In genomic region chr6:140677041-140677440, GRCm38 (mm10) we compare ENCODE assay signal across 25 mouse cellular contexts. TPM values are rescaled to one million over a fixed set of nuclear protein-coding genes. Genes with fewer than 3 reads are reported as not detected.
DNase-seq lines count a peak whose midpoint lies in the region; ATAC-seq and TF ChIP-seq lines count a peak whose summit lies in the region.
"Had no signal": no experiment of that assay in that cellular context is flagged by ENCODE, and none has a peak within 500 bp of the region (broad histone marks: within the 10 kb centered on the region; RNA-seq: fewer than 3 reads in every experiment).

No protein-coding gene starts in this region.

- TF ChIP-seq CTCF in ES-Bruce4 (IDR thresholded peaks at IDR 0.05; ENCODE audit: low read depth, low read length), result no peak

- TF ChIP-seq EP300 in ES-Bruce4 (IDR thresholded peaks at IDR 0.05; ENCODE audit: insufficient read depth, low read depth, low read length), result peak; percentile 68; the same call in 1 of the 2 replicates

- H3K4me3 ChIP-seq in kidney, embryonic 15.5 days (replicated peaks), result no peak overlapping the region
- H3K4me3 ChIP-seq in ES-Bruce4 (ENCODE audit: low read depth, low read length), result no peak overlapping the region
- H3K4me3 ChIP-seq: embryonic facial prominence, embryonic 12.5 days; embryonic facial prominence, embryonic 15.5 days; forebrain, embryonic 15.5 days; hindbrain, embryonic 13.5 days; intestine, embryonic 15.5 days had no signal

- no peaks in the 10 kb centered on the region for H3K27me3 ChIP-seq in kidney, embryonic 15.5 days
- no peaks in the 10 kb centered on the region for H3K27me3 ChIP-seq in ES-Bruce4 (ENCODE audit: control insufficient read depth, insufficient read depth, low read length, poor library complexity, severe bottlenecking)
- H3K27me3 ChIP-seq: embryonic facial prominence, embryonic 12.5 days; embryonic facial prominence, embryonic 15.5 days; forebrain, embryonic 15.5 days; hindbrain, embryonic 13.5 days; intestine, embryonic 15.5 days had no signal

- peak overlapping the region; percentile 84 for H3K27ac ChIP-seq in kidney, embryonic 15.5 days
- peak overlapping the region; percentile 72 for H3K27ac ChIP-seq in ES-Bruce4 (ENCODE audit: insufficient read depth, low read length)
- H3K27ac ChIP-seq: embryonic facial prominence, embryonic 12.5 days; forebrain, embryonic 15.5 days; hindbrain, embryonic 13.5 days; intestine, embryonic 15.5 days had no signal

- H3K36me3 ChIP-seq in kidney, embryonic 15.5 days, result no peaks in the 10 kb centered on the region
- H3K36me3 ChIP-seq in ES-Bruce4 (ENCODE audit: control insufficient read depth, insufficient read depth, low read length, poor library complexity, severe bottlenecking), result no peaks in the 10 kb centered on the region
- H3K36me3 ChIP-seq: embryonic facial prominence, embryonic 12.5 days; embryonic facial prominence, embryonic 15.5 days; forebrain, embryonic 15.5 days; hindbrain, embryonic 13.5 days; intestine, embryonic 15.5 days had no signal

- DNase-seq in kidney, postnatal 4 days, result no peak
- peak; percentile 61 for DNase-seq in ES-CJ7 (ENCODE audit: low read depth, low spot score)
- DNase-seq in ZHBTc4 (ENCODE audit: low read depth, low spot score), result peak; percentile 72
- no peak for DNase-seq in urinary bladder, postnatal 36 days (ENCODE audit: low spot score in 2 of 2)
- DNase-seq: adrenal gland, postnatal 10 days; adrenal gland, postnatal 36 days; cerebellum, adult 18-20 months; cerebellum, adult 9-10 months; cerebellum, postnatal 25 days; gastrocnemius, postnatal 25 days; heart, adult 18-20 months had no signal

- H3K4me2 ChIP-seq in kidney, embryonic 15.5 days, result no peak overlapping the region
- H3K4me2 ChIP-seq: embryonic facial prominence, embryonic 12.5 days; embryonic facial prominence, embryonic 15.5 days; forebrain, embryonic 15.5 days; hindbrain, embryonic 13.5 days; intestine, embryonic 15.5 days had no signal

- H3K9ac ChIP-seq in kidney, embryonic 15.5 days, result no peak overlapping the region
- no peak overlapping the region for H3K9ac ChIP-seq in ES-Bruce4 (ENCODE audit: low read depth, poor library complexity, severe bottlenecking)
- H3K9ac ChIP-seq: embryonic facial prominence, embryonic 12.5 days; embryonic facial prominence, embryonic 15.5 days; forebrain, embryonic 15.5 days; hindbrain, embryonic 13.5 days; intestine, embryonic 15.5 days had no signal

- no peak for ATAC-seq in kidney, embryonic 15.5 days (replicated peaks; ENCODE audit: low FRiP score)
- ATAC-seq: CD4-positive, CD25-positive, alpha-beta regulatory T cell, adult 4 months; forebrain, embryonic 15.5 days; hindbrain, embryonic 16.5 days; intestine, embryonic 15.5 days had no signal

- peak; percentile 14 for TF ChIP-seq POLR2A in ES-Bruce4 (IDR thresholded peaks at IDR 0.05; ENCODE audit: insufficient read depth, low read length)

- WGBS in kidney, embryonic 15.5 days, result 42% methylated on average over 4 of the region's 4 CpGs

- peaks cover 55% of the 10 kb centered on the region for H3K4me1 ChIP-seq in kidney, embryonic 15.5 days
- peaks cover 10% of the 10 kb centered on the region for H3K4me1 ChIP-seq in ES-Bruce4 (ENCODE audit: control insufficient read depth, insufficient read depth, low read length)

- H3K9me3 ChIP-seq in kidney, embryonic 15.5 days (replicated peaks), result no peaks in the 10 kb centered on the region
- no peaks in the 10 kb centered on the region for H3K9me3 ChIP-seq in ES-Bruce4 (replicated peaks; ENCODE audit: control insufficient read depth, insufficient read depth, low read length, poor library complexity, severe bottlenecking)
- H3K9me3 ChIP-seq: embryonic facial prominence, embryonic 12.5 days; embryonic facial prominence, embryonic 15.5 days; forebrain, embryonic 15.5 days; hindbrain, embryonic 13.5 days; intestine, embryonic 15.5 days had no signal

RNA-seq across cellular contexts. Expression of gene Gm11077, which starts 52.0 kb away (rescaled TPM):
- not detected in 2 replicates for polyA plus RNA-seq in kidney, embryonic 15.5 days (2015; fragmentation: Nextera tagmentation; extraction: Ambion mirVana)
- not detected in 2 replicates for polyA plus RNA-seq in ES-Bruce4 (2011; ENCODE audit: insufficient read depth, insufficient read length, low read depth, missing spikeins)
- polyA plus RNA-seq: C2C12; CD4-positive, CD25-positive, alpha-beta regulatory T cell, adult 4 months; embryonic facial prominence, embryonic 12.5 days; embryonic facial prominence, embryonic 15.5 days; forebrain, embryonic 11.5 days; forebrain, embryonic 15.5 days; gonadal fat pad, adult 2 months; heart, embryonic 14.5 days; heart, postnatal 0 days; hindbrain, embryonic 13.5 days; hindbrain, embryonic 16.5 days; intestine, embryonic 15.5 days had no signal

RNA-seq across cellular contexts. Expression of gene Aebp2, which starts 54.6 kb away (rescaled TPM):
- polyA plus RNA-seq in kidney, embryonic 15.5 days (2015; fragmentation: Nextera tagmentation; extraction: Ambion mirVana), result 11.4 and 11.7 TPM in 2 replicates
- polyA plus RNA-seq in ES-Bruce4 (2011; ENCODE audit: insufficient read depth, insufficient read length, low read depth, missing spikeins), result 91.8 and 93.7 TPM in 2 replicates

Comparison
In these comparisons a context has a peak if more than half of its experiments do, and no peak if none do; other contexts are left out.
1. DNase-seq: peak in ES-CJ7 (single experiment) and ZHBTc4 (single experiment); none in kidney, postnatal 4 days (0 of 2) and urinary bladder, postnatal 36 days (0 of 2).